Mouse (Mus musculus) adipocyte (in vitro differentiated cells): ENCODE measurements at regions not wholly inside any gene's neighbourhood (a gene's known extent, or its start where the extent isn't known, plus 50 kb on each side); places are given as distances from the start of the nearest gene placed in this dataset.

ENCODE experiments used
- DNase-seq: peaks from one replicate; pipeline ENCODE4 v3.0.0-alpha.2; 2016; ENCODE audit warnings: low spot score

GRCm38 (mm10) chr3:9884691-9885354 is 203.1 kb upstream of the Gm9833 start:
- peak; percentile 18 for DNase-seq

GRCm38 (mm10) chr3:9885565-9885964 is 202.3 kb upstream of the Gm9833 start:
- peak; percentile 85 for DNase-seq

DNA sequence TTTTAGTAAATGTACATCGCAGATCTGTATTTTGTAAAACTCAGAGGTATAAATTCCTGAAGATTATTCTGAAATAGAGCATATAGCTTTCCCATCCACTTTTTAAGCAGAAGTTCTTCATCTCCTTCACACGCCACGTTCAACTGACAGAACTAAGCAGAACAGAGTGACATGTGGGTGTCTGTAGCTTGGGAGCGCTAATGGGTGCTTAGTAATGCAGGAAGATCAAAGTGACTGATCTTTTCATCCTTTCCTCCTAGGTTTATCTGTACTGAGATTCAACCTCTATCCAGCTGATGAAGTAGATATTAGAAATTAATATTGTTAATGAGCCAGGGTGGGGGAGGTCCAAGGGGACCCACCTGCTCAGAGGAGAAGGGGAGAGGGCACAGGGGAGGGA is 201.8 kb upstream of the Gm9833 start:
- DNase-seq: no peak

- DNase-seq: peak; percentile 61
Measured at GRCm38 (mm10) chr3:9886765-9887626, 200.9 kb upstream of the Gm9833 start.

DNA sequence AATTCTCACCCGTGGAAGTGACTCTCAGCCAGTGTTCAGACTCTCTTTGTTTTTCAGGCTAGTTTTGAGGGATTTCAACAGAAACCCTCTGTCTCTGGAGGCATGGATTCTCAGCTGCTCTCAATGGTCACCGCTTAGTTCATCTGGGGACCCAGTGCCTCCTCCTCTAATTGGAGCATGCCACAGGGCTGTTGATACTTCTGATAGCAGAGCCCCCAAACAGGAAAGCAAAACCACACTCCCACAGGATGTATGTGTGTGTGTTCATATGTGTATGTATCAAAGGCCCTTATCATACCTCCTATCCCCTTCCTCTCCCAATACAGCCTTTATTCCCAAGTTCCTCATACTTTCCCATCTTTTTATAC is 200.3 kb upstream of the Gm9833 start:
- DNase-seq: no peak

GRCm38 (mm10) chr3:9888051-9888450 is 199.9 kb upstream of the Gm9833 start:
- no peak for DNase-seq

GRCm38 (mm10) chr3:9892884-9893494 is 194.9 kb upstream of the Gm9833 start:
- DNase-seq: no peak

GRCm38 (mm10) chr3:9895396-9896135 is 192.3 kb upstream of the Gm9833 start:
- no peak for DNase-seq

DNA sequence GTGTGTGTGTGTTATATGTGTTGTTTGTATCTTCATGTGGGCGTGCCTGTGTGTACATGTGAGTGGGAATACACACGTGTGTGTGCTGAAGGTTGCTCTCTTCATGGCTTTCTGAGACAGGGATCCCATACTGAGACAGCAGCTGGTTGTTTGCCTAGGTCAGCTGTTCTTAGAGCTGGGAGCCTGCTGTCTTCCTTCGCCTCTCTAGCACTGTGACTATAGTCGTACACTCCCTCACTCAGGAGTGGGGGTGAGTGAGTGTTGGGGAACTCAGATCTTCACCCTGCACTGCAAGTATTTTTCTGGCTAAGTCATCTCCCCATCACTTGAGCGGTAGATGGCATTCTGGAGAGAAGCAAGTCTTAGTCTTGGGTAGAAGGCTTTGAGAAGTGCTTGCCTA is 191.6 kb upstream of the Gm9833 start:
- no peak for DNase-seq

GRCm38 (mm10) chr3:9901663-9902062 is 186.2 kb upstream of the Gm9833 start:
- no peak for DNase-seq

- DNase-seq: no peak
Measured at GRCm38 (mm10) chr3:9913357-9913756, 174.6 kb upstream of the Gm9833 start.

DNA sequence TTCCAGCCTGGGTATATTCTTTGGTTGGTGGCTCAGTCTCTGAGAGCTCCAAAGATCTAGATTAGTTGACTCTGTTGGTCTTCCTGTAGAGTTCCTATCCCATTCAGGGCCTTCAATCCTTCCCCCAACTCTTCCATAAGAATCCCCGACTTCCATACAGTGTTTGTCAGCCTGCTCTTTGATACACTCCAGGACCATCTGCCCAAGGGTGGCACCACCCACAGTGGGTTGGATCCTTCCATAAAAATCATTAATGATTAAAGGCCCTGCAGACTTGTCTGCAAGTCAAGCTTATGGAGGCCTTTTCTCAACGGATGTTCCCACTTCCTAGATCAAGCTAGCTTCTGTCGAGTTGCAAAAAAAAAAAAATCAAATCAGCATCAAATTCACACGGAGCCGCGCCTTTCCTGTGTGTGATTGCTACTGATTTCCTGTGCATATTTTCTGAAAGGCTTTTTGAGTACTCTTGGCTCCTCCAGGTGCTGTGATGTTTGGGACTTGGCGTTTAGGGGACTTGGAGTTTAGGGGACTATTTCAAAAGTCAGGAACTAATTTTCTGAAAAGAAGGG is 171.3 kb upstream of the Gm9833 start:
- no peak for DNase-seq

GRCm38 (mm10) chr3:9920331-9920730 is 167.6 kb upstream of the Gm9833 start:
- peak; percentile 74 for DNase-seq

- no peak for DNase-seq
Measured at GRCm38 (mm10) chr3:9921730-9922129, 166.2 kb upstream of the Gm9833 start.

DNA sequence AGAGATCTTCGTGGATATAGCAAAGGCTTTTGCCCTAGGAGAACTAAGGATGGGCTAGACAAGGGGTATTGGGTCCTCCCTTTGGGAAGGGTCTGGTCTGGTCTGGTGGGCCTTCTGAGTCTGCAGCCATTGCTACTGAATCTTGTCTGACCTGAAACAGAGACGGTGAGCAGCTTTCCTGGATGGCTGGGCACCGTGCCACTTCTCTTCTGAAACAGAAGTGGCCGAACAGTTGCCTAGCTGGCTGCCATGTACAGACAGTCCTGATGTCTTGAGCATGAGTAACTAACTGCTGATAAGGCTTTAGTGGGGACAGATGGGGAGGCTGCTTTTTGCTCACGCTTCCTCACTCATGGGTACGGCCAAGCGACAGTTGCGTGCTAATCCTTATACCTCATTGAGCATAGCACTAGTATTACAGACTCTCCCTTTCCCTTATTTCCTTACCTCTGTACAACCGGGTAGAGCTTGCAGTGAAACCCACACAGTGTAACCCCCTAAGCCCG is 165.3 kb upstream of the Gm9833 start:
- DNase-seq: no peak

- no peak for DNase-seq
Measured at GRCm38 (mm10) chr3:9924630-9925029, 163.3 kb upstream of the Gm9833 start.

- no peak for DNase-seq
Measured at GRCm38 (mm10) chr3:9936853-9937441, 151.0 kb upstream of the Gm9833 start.

DNA sequence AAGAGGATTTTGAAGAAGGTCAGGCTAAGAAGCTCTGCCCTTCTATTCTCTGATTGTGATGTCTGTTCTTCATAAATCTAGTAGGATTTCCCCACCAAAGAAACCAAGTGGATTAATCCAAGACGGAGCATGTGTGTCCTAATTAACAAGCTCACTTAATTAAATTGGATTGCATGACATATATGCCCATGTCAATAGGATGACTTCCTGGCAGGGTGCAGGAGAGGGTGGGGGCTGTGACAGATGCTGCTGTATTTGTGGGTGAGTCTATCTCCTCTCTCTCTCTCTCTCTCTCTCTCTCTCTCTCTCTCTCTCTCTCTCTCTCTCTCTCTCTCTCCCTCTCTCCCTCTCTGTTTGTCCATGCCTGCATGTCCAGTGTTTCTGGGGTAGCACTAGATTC is 149.3 kb upstream of the Gm9833 start:
- no peak for DNase-seq

DNA sequence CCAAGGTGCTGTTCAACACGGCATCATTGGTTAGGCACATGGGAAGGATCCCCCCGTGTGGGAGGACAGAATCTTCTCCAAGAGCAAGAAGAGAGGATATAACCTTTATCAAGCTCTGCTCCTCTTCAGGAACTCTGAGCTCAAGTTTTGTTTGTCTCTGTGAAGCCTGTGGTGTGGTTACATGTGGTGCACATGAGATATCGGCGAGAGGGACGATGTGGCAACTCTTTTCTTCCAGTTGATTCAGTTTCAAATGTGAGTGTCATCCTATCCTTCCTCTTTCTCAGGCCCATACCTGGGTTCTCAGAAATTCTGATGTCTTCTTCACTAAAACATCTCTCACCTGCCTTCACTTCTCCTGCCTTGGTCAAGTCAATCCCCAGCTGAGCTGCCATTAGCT is 145.3 kb upstream of the Gm9833 start:
- no peak for DNase-seq

DNA sequence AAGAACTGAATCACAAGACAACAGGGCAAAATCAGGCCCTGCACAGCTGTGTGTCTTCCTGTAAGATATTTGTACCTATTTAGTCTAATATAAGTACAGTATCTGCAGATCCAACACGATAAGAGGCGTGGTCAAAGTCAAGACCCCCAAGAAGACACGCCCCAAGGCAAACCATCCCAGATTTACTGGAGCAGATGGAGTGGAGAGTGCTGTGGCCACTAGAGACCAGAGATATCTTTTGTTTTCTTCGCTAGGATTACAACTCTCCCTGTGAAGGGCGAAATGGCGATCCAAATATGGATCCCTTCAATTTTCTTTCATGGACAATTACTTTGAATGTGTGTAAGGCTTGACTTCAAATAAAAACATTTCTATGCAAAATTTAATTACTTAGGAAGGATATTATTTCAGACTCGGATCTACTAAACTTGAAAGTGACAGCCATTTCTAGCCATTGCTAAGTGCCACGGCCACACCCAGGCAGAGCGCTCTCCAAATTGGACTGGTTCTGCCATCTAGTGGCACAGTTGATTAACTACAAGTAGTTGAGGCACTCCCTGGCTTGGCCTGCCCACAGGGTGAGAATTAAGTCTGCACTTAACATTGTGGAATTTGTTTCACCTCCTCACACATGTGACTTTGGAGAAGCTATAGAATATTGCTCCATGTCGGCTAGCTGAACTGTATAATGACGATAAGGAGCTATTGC is 140.4 kb upstream of the Gm9833 start:
- DNase-seq: peak; percentile 78

DNA sequence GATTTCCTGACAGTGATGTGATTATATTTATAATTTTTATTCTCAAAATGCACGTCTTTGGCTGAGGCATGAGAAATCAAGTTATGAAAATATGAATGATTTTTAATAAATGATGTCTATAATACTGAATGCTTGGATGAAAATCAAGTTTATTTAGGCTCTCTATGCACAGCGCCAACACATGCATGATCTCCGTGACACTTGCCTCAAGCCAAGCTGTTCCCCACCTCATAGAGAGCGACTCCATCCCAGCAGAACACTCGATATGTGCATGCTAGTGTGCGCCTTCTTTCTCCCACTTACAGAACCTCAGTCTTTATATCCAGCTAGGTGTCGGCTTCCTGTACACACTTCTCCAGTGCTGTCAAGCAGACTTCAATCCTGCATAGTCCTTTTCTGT is 139.8 kb upstream of the Gm9833 start:
- no peak for DNase-seq
